Mouse (Mus musculus) G1E (cell line): ENCODE data around the gene Hist1h4h.
"Not testable (repeated sequence)": the region's sequence is repeated elsewhere in the genome, so short reads cannot be mapped to it uniquely, and the experiment has no call there.

Experiments used
- CTCF ChIP-seq: IDR thresholded peaks from 2 replicates; pipeline ENCODE4 v1.5.1; 2012; ENCODE audit warnings: low read depth, low read length, inconsistent platforms, mixed read lengths
- GATA1 ChIP-seq: IDR thresholded peaks from 2 replicates; pipeline ENCODE4 v1.6.1; 2012; ENCODE audit warnings: borderline replicate concordance, low read length, inconsistent platforms, mixed read lengths
- POLR2AphosphoS5 ChIP-seq: IDR thresholded peaks from 2 replicates; pipeline ENCODE4 v1.6.1; 2012; ENCODE audit warnings: low read depth, low read length, inconsistent platforms; ENCODE audit not compliant: insufficient replicate concordance
- TAL1 ChIP-seq: conservative IDR thresholded peaks from 2 replicates; pipeline ENCODE4 v1.6.1; 2012; ENCODE audit warnings: low read depth, low read length, inconsistent platforms, mixed read lengths

DNA sequence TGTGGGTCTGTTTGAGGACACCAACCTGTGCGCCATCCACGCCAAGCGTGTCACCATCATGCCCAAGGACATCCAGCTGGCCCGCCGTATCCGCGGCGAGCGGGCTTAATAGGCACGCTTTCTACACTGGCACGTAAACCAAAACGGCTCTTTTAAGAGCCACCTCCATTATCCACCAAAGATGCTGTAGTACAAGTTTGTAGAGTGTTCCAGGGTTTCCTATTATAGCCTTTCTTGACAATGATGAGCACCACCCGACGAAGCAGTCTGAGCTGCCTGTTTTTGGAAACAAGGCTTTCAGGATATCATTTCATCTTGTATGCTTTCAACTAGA is 13.9 kb downstream of the Hist1h4h start:
- TF ChIP-seq GATA1, CTCF, TAL1: not testable (repeated sequence)
- 0 out of 2 replicates have a peak, but pooled peaks have one; percentile 28 for TF ChIP-seq POLR2AphosphoS5
